Mouse (Mus musculus) spleen, postnatal 14 days (tissue): Measurements from ENCODE around the gene Ank2.

ENCODE experiments used
- DNase-seq, 2 experiments: peaks; one replicate each; pipeline ENCODE4 v3.0.0; 2021 to 2022; ENCODE audit warnings: low spot score in 2 of 2

Gene Ank2

GRCm38 (mm10) chr3:126878233-126878632, 620.9 kb downstream of the Ank2 start:
- DNase-seq: no peak
